Mouse (Mus musculus) central nervous system, embryonic 14 days (tissue): ENCODE measurements around the gene Tmem38b. TPM values are rescaled to one million over a fixed set of nuclear protein-coding genes. Genes with fewer than 3 reads are reported as not detected.

Experiments used
- polyA plus RNA-seq: library from polyadenylated mRNA; depleted of rRNA; stranded (reverse); fragments of >200 nt; gene quantifications from 2 replicates; pipeline ENCODE4 v1.2.3, GENCODE M21; 2012; rRNA removed

Gene Tmem38b
- polyA plus RNA-seq = 4.7 and 5.5 TPM in 2 replicates

DNA sequence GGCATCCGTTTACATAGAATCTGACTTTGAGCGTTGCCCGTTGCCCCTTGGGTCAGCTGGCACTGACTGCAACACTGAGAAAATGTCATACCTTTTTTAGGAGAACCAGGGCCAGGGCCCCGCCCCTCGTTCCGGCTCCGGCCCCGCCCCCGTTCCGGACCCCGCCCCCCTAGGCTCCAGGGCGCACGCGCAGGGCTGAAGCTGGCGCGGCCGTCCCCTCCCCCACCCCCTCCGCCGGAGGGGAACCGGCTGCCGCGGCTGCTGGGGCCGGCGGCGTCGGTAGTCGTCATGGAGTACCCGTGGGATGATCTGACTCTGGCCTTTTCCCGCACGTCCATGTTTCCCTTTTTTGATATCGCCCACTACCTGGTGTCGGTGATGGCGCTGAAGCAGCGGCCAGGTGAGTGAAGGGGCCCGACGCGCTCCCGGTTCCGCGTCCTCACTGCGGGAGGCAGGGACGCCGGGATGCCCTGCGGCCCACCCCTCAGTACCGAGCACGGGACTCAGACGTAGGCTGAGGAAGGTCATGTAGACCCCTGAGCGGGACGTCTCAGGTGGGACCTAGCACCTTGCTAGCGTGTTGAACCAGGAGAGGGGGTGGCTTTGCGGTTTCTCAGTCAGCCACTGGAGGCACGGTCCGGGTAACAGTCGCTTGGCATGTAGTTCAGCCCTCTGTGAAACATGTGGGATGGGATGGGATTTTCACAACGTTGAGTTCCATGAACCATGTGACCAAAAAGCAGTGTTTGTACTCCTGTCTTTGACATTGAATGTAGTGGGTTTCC, at the start of gene Tmem38b:
TSS of gene Tmem38b (plus strand) at position 225 of the 785 bp plus-strand sequence.

Other genes with a start within 250 kb of the Tmem38b start
- 18.8 and 23.6 TPM in 2 replicates for gene Fsd1l, start 194.6 kb upstream of the Tmem38b start, polyA plus RNA-seq
- 15.1 and 16.5 TPM in 2 replicates for gene Fktn, start 112.0 kb upstream of the Tmem38b start, polyA plus RNA-seq
- 12.8 and 13.2 TPM in 2 replicates for gene Tal2, start 46.3 kb upstream of the Tmem38b start, polyA plus RNA-seq